Mouse (Mus musculus): ENCODE measurements around the gene Usp13. TPM values are rescaled to one million over a fixed set of nuclear protein-coding genes. Genes with fewer than 3 reads are reported as not detected.

Usp13 gene
- 10 to 100 TPM; 35.3 to 35.9 TPM for total RNA-seq (2021)

- peak; percentile 27 to 80 for DNase-seq (ENCODE audit: extremely low spot score in 1 of 2, low spot score in 2 of 2)
- intact Hi-C loops (cut with DNase I): loop anchor here (5.0 kb wide), 1 partner anchor 80 kb away; the partner anchor contains the start of genes Mrpl47 and Ndufb5
Measured at GRCm38 (mm10) chr3:32817357-32818326, at the start of gene Usp13. Usp13 (plus strand) TSS chr3:32817546.

- intact Hi-C loops (cut with DNase I): no loop called here
- no peak for DNase-seq (ENCODE audit: extremely low spot score in 1 of 2, low spot score in 2 of 2)
Measured at GRCm38 (mm10) chr3:32770781-32771180, 46.6 kb upstream of the Usp13 start.

GRCm38 (mm10) chr3:32817001-32817356 is 367 bp upstream of the Usp13 start:
- intact Hi-C loops (cut with DNase I): loop anchor here (5.0 kb wide), 1 partner anchor 80 kb away; the partner anchor contains the start of genes Mrpl47 and Ndufb5
- DNase-seq (ENCODE audit: extremely low spot score in 1 of 2, low spot score in 2 of 2): no peak

GRCm38 (mm10) chr3:32818327-32818900 is 1.1 kb downstream of the Usp13 start:
- intact Hi-C loops (cut with DNase I): loop anchor here (5.0 kb wide), 1 partner anchor 81 kb away; the partner anchor contains the start of genes Mrpl47 and Ndufb5
- no peak for DNase-seq (ENCODE audit: extremely low spot score in 1 of 2, low spot score in 2 of 2)

- intact Hi-C loops (cut with DNase I): no loop called here
- DNase-seq (ENCODE audit: extremely low spot score in 1 of 2, low spot score in 2 of 2): no peak
Measured at GRCm38 (mm10) chr3:32822620-32823019, 5.3 kb downstream of the Usp13 start.

GRCm38 (mm10) chr3:32824923-32825322 is 7.6 kb downstream of the Usp13 start:
- intact Hi-C loops (cut with DNase I): no loop called here
- DNase-seq (ENCODE audit: extremely low spot score in 1 of 2, low spot score in 2 of 2): no peak

- no peak for DNase-seq (ENCODE audit: extremely low spot score in 1 of 2, low spot score in 2 of 2)
- intact Hi-C loops (cut with DNase I): no loop called here
Measured at GRCm38 (mm10) chr3:32825964-32826479, 8.7 kb downstream of the Usp13 start.

- intact Hi-C loops (cut with DNase I): no loop called here
- DNase-seq (ENCODE audit: extremely low spot score in 1 of 2, low spot score in 2 of 2): peak; percentile 42 to 51
Measured at GRCm38 (mm10) chr3:32826701-32827100, 9.4 kb downstream of the Usp13 start.

GRCm38 (mm10) chr3:32833871-32834270 is 16.5 kb downstream of the Usp13 start:
- intact Hi-C loops (cut with DNase I): no loop called here
- no peak for DNase-seq (ENCODE audit: extremely low spot score in 1 of 2, low spot score in 2 of 2)

GRCm38 (mm10) chr3:32837847-32838246 is 20.5 kb downstream of the Usp13 start:
- DNase-seq (ENCODE audit: extremely low spot score in 1 of 2, low spot score in 2 of 2): no peak
- intact Hi-C loops (cut with DNase I): no loop called here

- intact Hi-C loops (cut with DNase I): no loop called here
- DNase-seq (ENCODE audit: extremely low spot score in 1 of 2, low spot score in 2 of 2): no peak
Measured at GRCm38 (mm10) chr3:32856362-32857107, 39.2 kb downstream of the Usp13 start.

- DNase-seq (ENCODE audit: extremely low spot score in 1 of 2, low spot score in 2 of 2): no peak
- intact Hi-C loops (cut with DNase I): no loop called here
Measured at GRCm38 (mm10) chr3:32871081-32871480, 53.7 kb downstream of the Usp13 start.

GRCm38 (mm10) chr3:32886386-32886785 is 69.0 kb downstream of the Usp13 start:
- intact Hi-C loops (cut with DNase I): no loop called here
- DNase-seq (ENCODE audit: extremely low spot score in 1 of 2, low spot score in 2 of 2): no peak

GRCm38 (mm10) chr3:32888886-32889285 is 71.5 kb downstream of the Usp13 start:
- DNase-seq (ENCODE audit: extremely low spot score in 1 of 2, low spot score in 2 of 2): no peak
- intact Hi-C loops (cut with DNase I): no loop called here

GRCm38 (mm10) chr3:32890174-32890573 is 72.8 kb downstream of the Usp13 start:
- no peak for DNase-seq (ENCODE audit: extremely low spot score in 1 of 2, low spot score in 2 of 2)
- intact Hi-C loops (cut with DNase I): no loop called here

- DNase-seq (ENCODE audit: extremely low spot score in 1 of 2, low spot score in 2 of 2): no peak
- intact Hi-C loops (cut with DNase I): no loop called here
Measured at GRCm38 (mm10) chr3:32903462-32903861, 86.1 kb downstream of the Usp13 start.

GRCm38 (mm10) chr3:32904599-32904998 is 87.3 kb downstream of the Usp13 start:
- no peak for DNase-seq (ENCODE audit: extremely low spot score in 1 of 2, low spot score in 2 of 2)
- intact Hi-C loops (cut with DNase I): no loop called here

- intact Hi-C loops (cut with DNase I): no loop called here
- DNase-seq (ENCODE audit: extremely low spot score in 1 of 2, low spot score in 2 of 2): no peak
Measured at GRCm38 (mm10) chr3:32905850-32906779, 88.8 kb downstream of the Usp13 start.

Measured in left cerebral cortex, postnatal 10 days (tissue).